Mouse (Mus musculus): ENCODE results near the gene Dnajc8.

GRCm38 (mm10) chr4:132541413-132541812 is 6.1 kb downstream of the Dnajc8 start:
- no peak for TF ChIP-seq CTCF (IDR thresholded peaks at IDR 0.05; ENCODE audit: control insufficient read depth, insufficient read depth, insufficient replicate concordance, low read depth, low read length)
- TF ChIP-seq POLR2A (IDR thresholded peaks at IDR 0.05; ENCODE audit: control insufficient read depth, low read depth, low read length) = no peak

Measured in testis, adult 2 months (tissue).